Mouse (Mus musculus) myocyte (in vitro differentiated cells): ENCODE results near the gene Gal3st1.

ENCODE experiments used
- CEBPB ChIP-seq: IDR thresholded peaks from 2 replicates; pipeline ENCODE4 v1.6.1; 2011; ENCODE audit warnings: mild to moderate bottlenecking, moderate library complexity; ENCODE audit not compliant: poor library complexity, insufficient read depth, severe bottlenecking
- POLR2A ChIP-seq: IDR thresholded peaks from one replicate; pipeline ENCODE4 v1.6.1; 2011; ENCODE audit warnings: low read depth, mild to moderate bottlenecking, control low read depth, moderate library complexity; ENCODE audit not compliant: insufficient read length
- POLR2AphosphoS2 ChIP-seq: IDR thresholded peaks from one replicate; pipeline ENCODE4 v1.6.1; 2011; ENCODE audit warnings: low read depth, control low read depth; ENCODE audit not compliant: insufficient read length
- SRF ChIP-seq: IDR thresholded peaks from one replicate; pipeline ENCODE4 v1.6.1; 2011; ENCODE audit warnings: low read depth; ENCODE audit not compliant: control insufficient read depth, insufficient read length
- TCF12 ChIP-seq: IDR thresholded peaks from one replicate; pipeline ENCODE4 v1.6.1; 2011; ENCODE audit warnings: mild to moderate bottlenecking, control low read depth; ENCODE audit not compliant: poor library complexity, insufficient read depth, severe bottlenecking
- TCF3 ChIP-seq: IDR thresholded peaks from one replicate; pipeline ENCODE4 v1.6.1; 2011; ENCODE audit warnings: low read depth, control low read depth; ENCODE audit not compliant: insufficient read length
- USF1 ChIP-seq: IDR thresholded peaks from one replicate; pipeline ENCODE4 v1.6.1; 2011; ENCODE audit warnings: low read depth, mild to moderate bottlenecking, control low read depth, moderate library complexity

- TF ChIP-seq POLR2A: no peak
- TF ChIP-seq POLR2AphosphoS2: peak; percentile 51
- TF ChIP-seq TCF3: no peak
- TF ChIP-seq CEBPB: no peak
- no peak for TF ChIP-seq USF1
- TF ChIP-seq SRF: no peak
- TF ChIP-seq TCF12: no peak
Measured at GRCm38 (mm10) chr11:3982275-3983209, 894 bp upstream of the Gal3st1 start.
